9 mouse cellular contexts compared by ENCODE assay signal in the genomic region with DNA sequence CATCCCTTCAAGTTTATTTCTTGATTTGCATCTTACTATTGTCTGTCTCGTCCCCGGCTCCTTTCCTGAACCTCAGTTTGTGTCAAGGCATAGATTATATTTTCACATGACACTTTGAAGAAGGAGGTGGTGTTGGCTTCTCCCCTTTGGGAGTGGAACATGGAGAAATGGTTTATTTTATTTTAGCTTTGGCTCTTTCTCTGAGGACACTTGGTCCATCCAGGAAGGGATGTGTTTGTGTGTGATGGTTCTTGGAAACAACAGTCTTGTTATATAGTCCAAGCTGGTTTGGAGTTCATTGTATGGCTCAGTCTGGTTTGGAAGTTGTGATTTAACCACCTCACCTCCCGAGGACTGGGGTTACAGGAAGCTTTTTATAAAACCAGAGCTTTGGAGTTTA. TPM values are rescaled to one million over a fixed set of nuclear protein-coding genes. Genes with fewer than 3 reads are reported as not detected.
DNase-seq lines count a peak whose midpoint lies in the region; ATAC-seq and TF ChIP-seq lines count a peak whose summit lies in the region.
"Had no signal": no experiment of that assay in that cellular context is flagged by ENCODE, and none has a peak within 500 bp of the region (broad histone marks: within the 10 kb centered on the region; RNA-seq: fewer than 3 reads in every experiment).

No protein-coding gene starts in this region.

- peaks cover 2% of the 10 kb centered on the region; the same call in 1 of the 2 replicates for H3K27me3 ChIP-seq in kidney, embryonic 14.5 days (ENCODE audit: control insufficient read depth, insufficient read depth, low read length)
- H3K27me3 ChIP-seq in embryonic facial prominence, embryonic 12.5 days, result peaks cover 20% of the 10 kb centered on the region
- H3K27me3 ChIP-seq in hindbrain, postnatal 0 days (ENCODE audit: insufficient read depth, low read length), result no peaks in the 10 kb centered on the region
- H3K27me3 ChIP-seq in midbrain, embryonic 16.5 days (ENCODE audit: control insufficient read depth, insufficient read depth, low read depth, low read length), result no peaks in the 10 kb centered on the region

- no peak for DNase-seq in kidney, postnatal 36 days
- no peak for DNase-seq in hindbrain, postnatal 0 days (ENCODE audit: low spot score)
- no peak for DNase-seq in left cerebral cortex, adult 18-20 months (ENCODE audit: low spot score in 2 of 2)
- DNase-seq in embryo, embryonic 9.5 days (ENCODE audit: extremely low spot score), result no peak
- DNase-seq: right cerebral cortex, postnatal 14 days had no signal

- no peak for TF ChIP-seq CTCF in hindbrain, postnatal 0 days (IDR thresholded peaks at IDR 0.05; ENCODE audit: low read depth)

- H3K27ac ChIP-seq in kidney, embryonic 14.5 days (ENCODE audit: low read depth, low read length), result no peak overlapping the region
- no peak overlapping the region for H3K27ac ChIP-seq in embryonic facial prominence, embryonic 12.5 days
- H3K27ac ChIP-seq in hindbrain, postnatal 0 days, result no peak overlapping the region
- H3K27ac ChIP-seq in midbrain, embryonic 16.5 days (ENCODE audit: low read length), result no peak overlapping the region

- H3K36me3 ChIP-seq in kidney, embryonic 14.5 days (ENCODE audit: control insufficient read depth, insufficient read depth, low read length), result no peaks in the 10 kb centered on the region
- no peaks in the 10 kb centered on the region for H3K36me3 ChIP-seq in embryonic facial prominence, embryonic 12.5 days
- no peaks in the 10 kb centered on the region for H3K36me3 ChIP-seq in hindbrain, postnatal 0 days (ENCODE audit: insufficient read depth, low read length)
- H3K36me3 ChIP-seq in midbrain, embryonic 16.5 days (ENCODE audit: control insufficient read depth, insufficient read depth, low read length), result no peaks in the 10 kb centered on the region

- WGBS in kidney, embryonic 14.5 days, result 40% methylated on average over 3 of the region's 3 CpGs
- WGBS in embryonic facial prominence, embryonic 12.5 days, result 28% methylated on average over 3 of the region's 3 CpGs
- WGBS in hindbrain, postnatal 0 days, result 20% methylated on average over 3 of the region's 3 CpGs
- 25% methylated on average over 3 of the region's 3 CpGs for WGBS in midbrain, embryonic 16.5 days

- H3K9me3 ChIP-seq in kidney, embryonic 14.5 days (ENCODE audit: control insufficient read depth, low read length), result no peaks in the 10 kb centered on the region
- no peaks in the 10 kb centered on the region for H3K9me3 ChIP-seq in embryonic facial prominence, embryonic 12.5 days
- H3K9me3 ChIP-seq in hindbrain, postnatal 0 days (ENCODE audit: low read length), result no peaks in the 10 kb centered on the region
- no peaks in the 10 kb centered on the region for H3K9me3 ChIP-seq in midbrain, embryonic 16.5 days (replicated peaks; ENCODE audit: control insufficient read depth, low read length, poor library complexity, severe bottlenecking)

- ATAC-seq in kidney, embryonic 14.5 days (ENCODE audit: low FRiP score, low TSS enrichment), result no peak
- ATAC-seq in embryonic facial prominence, embryonic 12.5 days (ENCODE audit: insufficient number of reproducible peaks, insufficient read depth, low FRiP score, low TSS enrichment), result no peak
- no peak for ATAC-seq in hindbrain, postnatal 0 days
- ATAC-seq in midbrain, embryonic 16.5 days, result no peak
- ATAC-seq in granulocyte monocyte progenitor cell, adult 5-6 weeks (replicated peaks; ENCODE audit: poor library complexity, severe bottlenecking), result no peak

- H3K4me1 ChIP-seq in kidney, embryonic 14.5 days (ENCODE audit: control insufficient read depth, insufficient read depth, low read length), result 0 out of 2 replicates have a peak, but pooled peaks cover 4% of the 10 kb centered on the region
- H3K4me1 ChIP-seq in embryonic facial prominence, embryonic 12.5 days, result no peaks in the 10 kb centered on the region
- peaks cover 3% of the 10 kb centered on the region; the same call in 1 of the 2 replicates for H3K4me1 ChIP-seq in hindbrain, postnatal 0 days (ENCODE audit: insufficient read depth, low read length)
- H3K4me1 ChIP-seq in midbrain, embryonic 16.5 days (ENCODE audit: control insufficient read depth, insufficient read depth, low read length), result peaks cover 13% of the 10 kb centered on the region

- H3K4me2 ChIP-seq in kidney, embryonic 14.5 days (replicated peaks; ENCODE audit: low read depth, low read length), result peak overlapping the region; percentile 78
- peak overlapping the region; percentile 96 for H3K4me2 ChIP-seq in embryonic facial prominence, embryonic 12.5 days (replicated peaks)
- peak overlapping the region; percentile 82 for H3K4me2 ChIP-seq in hindbrain, postnatal 0 days (ENCODE audit: low read depth, low read length)
- H3K4me2 ChIP-seq in midbrain, embryonic 16.5 days (ENCODE audit: low read length), result peak overlapping the region; percentile 73

- H3K4me3 ChIP-seq in kidney, embryonic 14.5 days (ENCODE audit: low read length), result peak overlapping the region; percentile 60
- peak overlapping the region; percentile 68 for H3K4me3 ChIP-seq in embryonic facial prominence, embryonic 12.5 days
- peak overlapping the region; percentile 88 for H3K4me3 ChIP-seq in hindbrain, postnatal 0 days (ENCODE audit: low read length)
- peak overlapping the region; percentile 88 for H3K4me3 ChIP-seq in midbrain, embryonic 16.5 days (ENCODE audit: low read depth, low read length)

- no peak overlapping the region for H3K9ac ChIP-seq in kidney, embryonic 14.5 days (ENCODE audit: low read depth, low read length)
- H3K9ac ChIP-seq in embryonic facial prominence, embryonic 12.5 days, result no peak overlapping the region
- peak overlapping the region; percentile 81; the same call in 1 of the 2 replicates for H3K9ac ChIP-seq in hindbrain, postnatal 0 days (replicated peaks; ENCODE audit: low read length)
- peak overlapping the region; percentile 84 for H3K9ac ChIP-seq in midbrain, embryonic 16.5 days (ENCODE audit: low read depth, low read length)

RNA-seq across cellular contexts. Expression of a gene that starts 0.9 kb away (rescaled TPM):
- 5.6 and 9.0 TPM in 2 replicates for polyA plus RNA-seq in kidney, embryonic 14.5 days (2014; fragmentation: Nextera tagmentation; extraction: Ambion mirVana)
- polyA plus RNA-seq in embryonic facial prominence, embryonic 12.5 days (2016; fragmentation: Nextera tagmentation; extraction: Ambion mirVana), result 7.8 and 9.1 TPM in 2 replicates
- 40.4 and 41.8 TPM in 2 replicates for total RNA-seq in hindbrain, postnatal 0 days (2014; rRNA removed)
- 6.6 TPM in 2 replicates for polyA plus RNA-seq in hindbrain, postnatal 0 days (2015; fragmentation: Nextera tagmentation; extraction: Ambion mirVana)
- polyA plus RNA-seq in midbrain, embryonic 16.5 days (2015; fragmentation: Nextera tagmentation; extraction: Ambion mirVana), result 19.5 and 20.8 TPM in 2 replicates
- total RNA-seq in granulocyte monocyte progenitor cell, adult 5-6 weeks (2014; fragmentation: Nextera tagmentation), result 0.13 TPM in 1 of 2 replicates, not detected in the other
- total RNA-seq in granulocyte monocyte progenitor cell, adult 5-6 weeks (2017), result 0.52 and 0.57 TPM in 2 replicates
- total RNA-seq in left cerebral cortex, adult 18-20 months (2021), result 10 to 100 TPM; 52.3 to 58.3 TPM

RNA-seq across cellular contexts. Expression of a gene that starts 13.7 kb away (rescaled TPM):
- 6.8 and 8.3 TPM in 2 replicates for polyA plus RNA-seq in kidney, embryonic 14.5 days (2014; fragmentation: Nextera tagmentation; extraction: Ambion mirVana)
- 20.4 and 22.9 TPM in 2 replicates for polyA plus RNA-seq in embryonic facial prominence, embryonic 12.5 days (2016; fragmentation: Nextera tagmentation; extraction: Ambion mirVana)
- total RNA-seq in hindbrain, postnatal 0 days (2014; rRNA removed), result 36.0 and 54.9 TPM in 2 replicates
- polyA plus RNA-seq in hindbrain, postnatal 0 days (2015; fragmentation: Nextera tagmentation; extraction: Ambion mirVana), result 25.0 TPM in 2 replicates
- 43.4 and 49.9 TPM in 2 replicates for polyA plus RNA-seq in midbrain, embryonic 16.5 days (2015; fragmentation: Nextera tagmentation; extraction: Ambion mirVana)
- 2.9 and 5.1 TPM in 2 replicates for total RNA-seq in granulocyte monocyte progenitor cell, adult 5-6 weeks (2014; fragmentation: Nextera tagmentation)
- 2.1 and 5.8 TPM in 2 replicates for total RNA-seq in granulocyte monocyte progenitor cell, adult 5-6 weeks (2017)
- 10 to 100 TPM; 33.0 to 34.3 TPM for total RNA-seq in left cerebral cortex, adult 18-20 months (2021)

RNA-seq across cellular contexts. Expression of a gene that starts 28.2 kb away (rescaled TPM):
- 353 and 454 TPM in 2 replicates for polyA plus RNA-seq in kidney, embryonic 14.5 days (2014; fragmentation: Nextera tagmentation; extraction: Ambion mirVana)
- 333 and 352 TPM in 2 replicates for polyA plus RNA-seq in embryonic facial prominence, embryonic 12.5 days (2016; fragmentation: Nextera tagmentation; extraction: Ambion mirVana)
- 86.2 and 118 TPM in 2 replicates for total RNA-seq in hindbrain, postnatal 0 days (2014; rRNA removed)
- polyA plus RNA-seq in hindbrain, postnatal 0 days (2015; fragmentation: Nextera tagmentation; extraction: Ambion mirVana), result 256 and 272 TPM in 2 replicates
- polyA plus RNA-seq in midbrain, embryonic 16.5 days (2015; fragmentation: Nextera tagmentation; extraction: Ambion mirVana), result 211 and 234 TPM in 2 replicates
- 140 and 178 TPM in 2 replicates for total RNA-seq in granulocyte monocyte progenitor cell, adult 5-6 weeks (2014; fragmentation: Nextera tagmentation)
- 130 and 143 TPM in 2 replicates for total RNA-seq in granulocyte monocyte progenitor cell, adult 5-6 weeks (2017)
- 100 to 1,000 TPM; 104 to 113 TPM for total RNA-seq in left cerebral cortex, adult 18-20 months (2021)

RNA-seq across cellular contexts. Expression of a gene that starts 34.1 kb away (rescaled TPM):
- 14.5 and 21.0 TPM in 2 replicates for polyA plus RNA-seq in kidney, embryonic 14.5 days (2014; fragmentation: Nextera tagmentation; extraction: Ambion mirVana)
- 26.5 and 28.1 TPM in 2 replicates for polyA plus RNA-seq in embryonic facial prominence, embryonic 12.5 days (2016; fragmentation: Nextera tagmentation; extraction: Ambion mirVana)
- 27.7 and 33.4 TPM in 2 replicates for total RNA-seq in hindbrain, postnatal 0 days (2014; rRNA removed)
- polyA plus RNA-seq in hindbrain, postnatal 0 days (2015; fragmentation: Nextera tagmentation; extraction: Ambion mirVana), result 20.8 and 22.1 TPM in 2 replicates
- 29.0 and 32.0 TPM in 2 replicates for polyA plus RNA-seq in midbrain, embryonic 16.5 days (2015; fragmentation: Nextera tagmentation; extraction: Ambion mirVana)
- total RNA-seq in granulocyte monocyte progenitor cell, adult 5-6 weeks (2014; fragmentation: Nextera tagmentation), result 15.6 and 15.8 TPM in 2 replicates
- 5.8 and 10.8 TPM in 2 replicates for total RNA-seq in granulocyte monocyte progenitor cell, adult 5-6 weeks (2017)
- total RNA-seq in left cerebral cortex, adult 18-20 months (2021), result 10 to 100 TPM; 24.1 to 25.4 TPM

RNA-seq across cellular contexts. Expression of a gene that starts 49.4 kb away (rescaled TPM):
- polyA plus RNA-seq in kidney, embryonic 14.5 days (2014; fragmentation: Nextera tagmentation; extraction: Ambion mirVana), result 11.8 and 16.9 TPM in 2 replicates
- polyA plus RNA-seq in embryonic facial prominence, embryonic 12.5 days (2016; fragmentation: Nextera tagmentation; extraction: Ambion mirVana), result 20.4 and 20.8 TPM in 2 replicates
- total RNA-seq in hindbrain, postnatal 0 days (2014; rRNA removed), result 10.5 and 13.1 TPM in 2 replicates
- polyA plus RNA-seq in hindbrain, postnatal 0 days (2015; fragmentation: Nextera tagmentation; extraction: Ambion mirVana), result 14.2 and 14.5 TPM in 2 replicates
- 26.9 and 30.0 TPM in 2 replicates for polyA plus RNA-seq in midbrain, embryonic 16.5 days (2015; fragmentation: Nextera tagmentation; extraction: Ambion mirVana)
- 19.9 and 29.0 TPM in 2 replicates for total RNA-seq in granulocyte monocyte progenitor cell, adult 5-6 weeks (2014; fragmentation: Nextera tagmentation)
- total RNA-seq in granulocyte monocyte progenitor cell, adult 5-6 weeks (2017), result 18.7 and 21.8 TPM in 2 replicates
- 10 to 100 TPM; 10.3 to 11.6 TPM for total RNA-seq in left cerebral cortex, adult 18-20 months (2021)

Comparison
In these comparisons a context has a peak if more than half of its experiments do, and no peak if none do; other contexts are left out.
1. H3K9ac ChIP-seq: peak in hindbrain, postnatal 0 days (single experiment) and midbrain, embryonic 16.5 days (single experiment); none in kidney, embryonic 14.5 days (single experiment) and embryonic facial prominence, embryonic 12.5 days (single experiment).
2. Peak in every context shown above with its lines, with median percentiles within 50 percentile points of each other: H3K4me2 ChIP-seq and H3K4me3 ChIP-seq.